Mouse (Mus musculus) monocyte, adult 5-6 weeks (primary cell): ENCODE measurements around the gene Pax2. TPM values are rescaled to one million over a fixed set of nuclear protein-coding genes. Genes with fewer than 3 reads are reported as not detected.

Experiments
- ATAC-seq: fragments of 153-309, 156-312 bp; replicated peaks from 2 replicates; pipeline ENCODE4 v1.8.0; 2017; ENCODE audit warnings: mild to moderate bottlenecking; ENCODE audit not compliant: low TSS enrichment, insufficient number of reproducible peaks, severe bottlenecking, poor library complexity, low FRiP score
- total RNA-seq: library from RNA; stranded (forward); fragments of 200-1000, 200-491, 200-594 nt; gene quantifications from 3 replicates; pipeline ENCODE4 v1.2.3, GENCODE M21; 2017

Gene Pax2
- total RNA-seq, 1 experiment from 2014 or later: not detected

DNA sequence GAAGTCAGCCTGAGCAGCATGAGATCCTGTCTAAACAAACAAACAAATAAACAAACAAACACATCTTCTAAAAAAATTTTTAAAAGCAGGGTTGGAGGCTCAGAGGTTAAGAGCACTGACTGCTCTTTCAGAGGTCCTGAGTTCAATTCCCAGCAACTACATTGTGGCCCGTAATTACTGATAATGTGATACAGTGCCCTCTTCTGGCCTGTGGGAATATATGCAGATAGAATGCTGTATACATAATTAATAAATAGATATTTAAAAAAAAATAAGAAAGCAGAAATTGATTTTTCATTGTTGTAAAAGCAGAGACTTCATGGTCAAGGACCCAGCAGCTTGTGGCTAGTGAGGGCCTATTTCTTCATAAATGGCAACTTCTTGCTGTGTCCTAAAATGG lies 119.9 kb downstream of the Pax2 start:
- ATAC-seq: no peak

GRCm38 (mm10) chr19:44876529-44876928 lies 120.7 kb downstream of the Pax2 start:
- no peak for ATAC-seq

DNA sequence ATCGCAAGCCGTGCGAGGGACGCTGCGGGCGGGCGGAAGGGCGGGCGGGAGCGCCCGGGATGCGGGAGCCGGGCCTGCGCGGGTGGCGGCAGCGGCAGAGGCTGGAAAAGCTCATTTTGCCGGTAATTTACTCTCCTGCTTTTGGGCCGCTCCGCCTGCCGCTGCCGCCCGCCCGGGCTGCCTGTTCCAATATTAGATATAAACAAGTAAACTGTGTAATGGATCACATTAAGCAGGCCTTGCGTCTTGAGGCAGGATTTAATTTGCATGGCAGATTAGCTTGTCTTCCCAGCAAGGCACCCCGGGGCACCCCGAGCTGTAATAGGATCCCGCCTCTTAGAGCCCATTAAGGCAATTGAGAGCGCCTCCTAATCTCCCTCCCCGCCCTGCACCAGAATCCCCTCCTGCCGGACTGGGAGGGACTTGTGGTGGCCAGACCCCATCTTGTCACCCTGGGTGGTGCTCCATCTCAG lies 126.7 kb downstream of the Pax2 start:
- no peak for ATAC-seq

DNA sequence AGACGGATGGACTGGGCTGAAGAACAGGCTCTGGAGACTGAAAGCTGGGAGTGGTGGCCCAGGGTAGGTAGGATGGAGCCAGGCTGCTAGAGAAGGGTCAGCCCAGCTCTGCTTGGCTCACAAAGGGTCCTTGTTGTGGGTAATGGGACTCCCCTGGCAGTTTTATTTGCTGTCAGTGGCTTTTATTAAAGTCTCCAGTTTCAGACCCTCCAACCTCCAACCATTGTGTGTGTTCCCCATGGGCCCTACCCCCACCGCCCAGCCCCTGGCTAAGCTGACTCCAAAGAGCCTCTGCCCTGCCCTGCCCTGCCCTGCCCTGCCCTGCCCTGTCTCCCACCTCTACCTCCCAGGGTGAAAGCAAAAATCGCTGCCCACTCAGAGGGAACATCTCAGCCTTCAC lies 128.5 kb downstream of the Pax2 start:
- ATAC-seq: no peak

DNA sequence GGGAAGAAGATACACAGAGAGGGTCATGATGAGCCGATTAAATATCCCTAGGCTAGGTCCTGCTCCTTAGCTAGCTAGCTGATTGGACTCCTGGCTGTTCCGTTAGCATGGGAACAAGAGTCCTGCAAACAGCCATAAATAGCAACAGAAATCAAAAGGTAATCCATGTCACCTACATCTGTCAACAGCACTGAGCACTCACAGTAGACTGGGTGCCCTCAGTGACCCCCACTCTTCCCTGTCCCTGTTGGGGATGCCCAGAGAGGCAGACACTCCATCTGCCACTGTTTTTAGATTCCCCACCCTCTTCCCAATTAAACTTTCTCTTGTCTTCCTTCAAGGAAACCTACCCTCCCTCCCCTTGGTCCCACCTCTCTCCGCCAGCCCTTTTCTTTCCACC lies 130.6 kb downstream of the Pax2 start:
- no peak for ATAC-seq

Other genes with a start within 250 kb of the Pax2 start
- gene Sec31b, start 210.2 kb upstream of the Pax2 start, total RNA-seq: 1.4 to 2.1 TPM (median 1.8 TPM) in 3 replicates
- not detected in 3 replicates for gene Gm20538, start 203.2 kb upstream of the Pax2 start, total RNA-seq
- gene Ndufb8, start 200.6 kb upstream of the Pax2 start, total RNA-seq: 117 to 199 TPM (median 156 TPM) in 3 replicates
- 13.0 to 27.7 TPM (median 26.6 TPM) in 3 replicates for gene Hif1an, start 193.2 kb upstream of the Pax2 start, total RNA-seq
- 49.9 to 61.5 TPM (median 58.2 TPM) in 3 replicates for gene Slf2, start 175.1 kb downstream of the Pax2 start, total RNA-seq
- gene Sema4g, start 233.1 kb downstream of the Pax2 start, total RNA-seq: 0.29 to 0.39 TPM in 2 of 3 replicates, not detected in the other
- gene Twnk, start 249.6 kb downstream of the Pax2 start, total RNA-seq: 6.8 to 11.9 TPM (median 8.7 TPM) in 3 replicates